Mouse (Mus musculus): ENCODE results near the gene Isl2. TPM values are rescaled to one million over a fixed set of nuclear protein-coding genes. Genes with fewer than 3 reads are reported as not detected.

Gene Isl2
- total RNA-seq, 2 experiments from 2014 or later = not detected

DNA sequence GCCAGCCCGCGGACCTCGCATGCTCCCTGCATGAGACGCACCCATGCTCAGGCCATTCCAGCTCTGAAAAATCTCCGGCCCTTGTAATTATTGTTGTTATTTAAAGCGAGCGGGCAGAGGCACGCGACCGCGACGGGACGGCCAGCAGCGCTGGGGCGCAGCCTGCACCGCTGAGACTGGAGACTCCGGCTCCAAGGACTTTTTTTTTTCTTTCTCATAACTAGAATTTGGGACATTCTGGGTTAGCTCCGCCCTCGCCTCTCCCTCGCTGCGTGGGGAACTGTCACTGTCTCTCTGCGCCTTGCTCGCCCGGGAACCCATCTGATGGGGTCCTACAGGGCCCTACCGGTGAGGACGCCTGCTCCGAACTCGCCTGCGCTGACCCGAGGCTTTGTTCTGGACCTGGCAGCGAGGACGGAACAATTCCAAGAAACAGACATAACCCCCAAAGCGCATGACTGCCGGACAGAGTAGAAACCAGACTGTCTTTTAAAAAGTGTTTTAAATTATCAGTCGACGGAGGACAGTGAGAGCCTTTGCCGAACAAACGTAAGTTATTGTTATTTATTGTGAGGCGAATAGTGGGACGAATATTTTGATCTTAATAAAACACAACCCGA lies 7.2 kb downstream of the Isl2 start:
- no peak for ATAC-seq (replicated peaks; ENCODE audit: poor library complexity, severe bottlenecking)

DNA sequence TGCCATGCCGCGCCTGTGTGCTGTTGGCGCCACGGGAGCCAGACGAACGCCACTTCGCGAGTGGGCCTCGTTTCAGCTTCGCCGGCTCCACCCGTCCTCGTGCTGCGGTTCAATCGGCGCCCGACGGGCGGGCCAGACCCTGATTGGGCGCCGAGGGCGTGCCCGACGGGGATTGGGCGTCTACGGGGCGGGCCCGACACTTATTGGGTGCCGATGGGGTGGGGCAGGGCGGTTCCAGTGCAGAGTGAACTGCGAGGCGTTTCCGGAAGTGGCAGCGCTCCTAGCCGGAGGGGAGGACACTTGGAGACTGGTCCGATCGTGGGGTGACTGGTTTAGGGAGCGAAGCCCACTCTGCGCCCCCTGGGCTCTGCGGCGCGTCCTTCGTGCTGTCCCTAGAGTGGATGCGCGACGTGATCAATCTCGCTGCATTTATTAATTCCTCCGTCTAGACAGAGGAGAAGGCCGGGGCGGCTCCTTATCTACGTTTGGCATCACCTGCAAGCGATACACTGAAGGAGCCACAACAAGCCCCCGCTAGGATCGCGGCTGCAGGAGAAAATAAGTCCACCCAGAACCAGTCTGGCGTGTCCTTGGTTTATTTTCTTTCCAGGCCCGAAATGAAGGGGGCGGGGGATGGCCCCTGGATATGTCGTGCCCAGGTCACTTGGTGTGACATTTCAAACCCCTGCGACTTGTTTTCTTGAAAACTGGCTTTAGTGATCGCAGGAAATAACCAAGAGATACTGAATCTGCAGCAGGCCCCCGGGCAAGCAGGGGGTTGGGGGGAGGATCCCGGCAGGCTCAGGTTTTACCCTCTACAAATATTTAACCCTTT lies 7.9 kb downstream of the Isl2 start:
- peak; percentile 51 for ATAC-seq (replicated peaks; ENCODE audit: poor library complexity, severe bottlenecking)

DNA sequence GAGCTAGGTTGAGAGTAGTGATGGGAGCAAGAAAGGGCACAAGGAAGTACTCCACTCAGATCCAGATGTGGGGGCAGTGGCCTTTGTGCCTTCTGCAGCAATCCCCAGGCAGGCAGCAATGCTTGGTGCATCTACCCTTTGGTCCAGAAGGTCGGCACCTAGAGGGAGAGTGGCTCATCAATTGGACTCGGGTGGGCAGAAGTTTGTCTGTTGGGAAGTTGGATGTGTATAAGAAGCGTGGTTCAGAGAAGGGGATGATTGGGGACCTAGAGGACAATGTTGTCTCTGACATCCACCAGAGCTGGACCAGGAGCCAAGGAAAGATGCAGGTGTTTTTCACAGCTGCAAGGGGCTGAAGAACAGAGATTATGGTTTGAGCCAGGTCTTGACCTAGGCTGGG lies 10.4 kb downstream of the Isl2 start:
- ATAC-seq (replicated peaks; ENCODE audit: poor library complexity, severe bottlenecking) = no peak

DNA sequence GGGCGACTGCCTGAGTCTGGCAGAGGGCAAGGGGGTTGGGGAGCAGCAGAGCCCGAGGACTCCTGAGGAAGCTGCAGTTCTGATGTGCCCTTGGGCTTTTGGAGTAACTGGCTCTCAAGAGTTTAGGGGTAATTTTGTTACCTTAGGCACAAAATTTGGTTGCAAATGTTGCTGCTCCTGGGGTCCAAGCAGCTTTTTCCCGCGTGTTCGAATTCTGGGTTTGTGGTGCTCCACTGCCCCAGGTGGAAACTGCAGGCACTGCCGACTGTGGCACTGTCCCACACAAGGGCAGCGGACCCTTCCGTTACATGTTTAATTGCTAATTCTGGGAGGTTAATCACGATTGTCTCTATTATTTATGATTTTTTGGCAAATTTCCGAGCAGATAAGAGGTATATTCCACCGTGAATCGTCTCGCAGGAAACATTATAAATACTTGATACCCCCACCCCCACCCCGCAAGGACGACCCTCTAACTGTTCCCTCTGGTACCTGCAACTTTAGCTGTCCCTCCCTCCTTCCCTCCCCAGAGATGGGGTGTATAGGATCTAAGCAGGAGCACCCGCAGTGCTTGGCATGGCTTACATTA lies 10.9 kb downstream of the Isl2 start:
- ATAC-seq (replicated peaks; ENCODE audit: poor library complexity, severe bottlenecking) = no peak

DNA sequence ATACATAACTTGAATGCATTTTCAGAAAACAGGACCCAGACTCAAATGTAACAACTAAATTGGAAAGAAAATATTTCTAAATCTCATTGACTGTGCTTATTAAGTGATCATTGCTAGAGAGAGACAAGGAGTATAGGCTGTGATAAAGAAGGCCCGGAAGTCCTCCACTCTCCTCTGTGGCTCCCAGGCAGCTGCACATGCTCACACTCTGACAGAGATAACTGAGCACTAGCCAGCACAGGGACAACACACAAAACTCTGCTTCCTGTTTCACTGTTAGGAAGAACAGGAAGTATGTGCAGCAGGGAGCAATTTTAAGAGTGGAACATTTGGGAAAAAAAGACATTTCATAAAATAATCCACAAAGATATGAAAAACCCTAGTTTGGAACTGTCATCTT lies 16.5 kb downstream of the Isl2 start:
- ATAC-seq (replicated peaks; ENCODE audit: poor library complexity, severe bottlenecking) = no peak

DNA sequence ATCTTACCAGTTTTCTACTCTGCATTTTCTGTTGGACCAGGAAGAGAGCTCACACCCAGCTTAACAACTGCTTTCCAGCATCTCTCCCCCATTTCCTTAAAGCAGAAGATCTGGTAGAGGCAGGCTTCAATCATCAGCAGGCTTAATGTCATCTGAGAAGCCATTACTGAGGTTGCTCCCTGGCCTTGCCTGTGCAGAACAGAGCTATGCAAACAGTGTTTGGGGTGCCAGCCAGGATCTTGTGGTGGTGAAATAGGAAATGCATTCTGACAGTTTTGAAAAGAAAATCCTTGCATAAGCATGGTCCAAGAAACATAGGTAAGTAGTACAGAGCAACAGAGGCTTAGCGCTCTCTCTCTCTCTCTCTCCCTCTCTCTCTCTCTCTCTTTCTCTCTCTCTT lies 22.5 kb downstream of the Isl2 start:
- ATAC-seq (replicated peaks; ENCODE audit: poor library complexity, severe bottlenecking) = no peak

DNA sequence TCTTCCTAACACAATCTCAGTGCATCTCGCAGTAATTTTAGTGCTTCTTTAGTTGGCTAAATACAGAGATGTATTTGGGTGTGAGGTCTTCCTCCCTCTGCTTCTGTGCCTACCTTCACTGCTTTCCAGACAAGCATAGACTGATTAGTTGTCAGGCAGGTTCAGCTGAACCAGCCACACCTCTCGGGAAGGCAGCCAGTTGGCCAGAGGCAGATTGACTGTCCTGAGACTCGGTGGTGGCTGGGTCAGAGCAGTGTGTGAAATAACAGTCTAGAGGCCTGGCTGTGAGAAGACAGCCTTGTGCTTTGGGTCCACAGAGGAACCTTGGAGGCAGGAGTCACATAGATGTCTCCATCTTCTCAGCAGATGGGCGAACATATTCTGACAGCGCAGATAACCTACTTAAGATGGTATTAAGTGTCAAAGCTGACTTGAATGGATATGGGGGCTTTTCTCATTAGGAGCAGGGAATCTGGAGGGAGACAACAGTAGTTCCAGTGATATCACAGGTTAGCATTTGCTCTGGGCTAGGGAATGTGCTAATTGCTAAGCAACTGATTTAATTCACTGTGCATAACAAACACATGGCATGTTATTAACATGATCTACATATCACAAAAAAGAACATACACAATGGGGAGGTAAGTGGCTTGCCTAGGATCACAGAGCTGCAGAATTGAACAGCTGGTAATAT lies 30.1 kb downstream of the Isl2 start:
- no peak for ATAC-seq (replicated peaks; ENCODE audit: poor library complexity, severe bottlenecking)

DNA sequence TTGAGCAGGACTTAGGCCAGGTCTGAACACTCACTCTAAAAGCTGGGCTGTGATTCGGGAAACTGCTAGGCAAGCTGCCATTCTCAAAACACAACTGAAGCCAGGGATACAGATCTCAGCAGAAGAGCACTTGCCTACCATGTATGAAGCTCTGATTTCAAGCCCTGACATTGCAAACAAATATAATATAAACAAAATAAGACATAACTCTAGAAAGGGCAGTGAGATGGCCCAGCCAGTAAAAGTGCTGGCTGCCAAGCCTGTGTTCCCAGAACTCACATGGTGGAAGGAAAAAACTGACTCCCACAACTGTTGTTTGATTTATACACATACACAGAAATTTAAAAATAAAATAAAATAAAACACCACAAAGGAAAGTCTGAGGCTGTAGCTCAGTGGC lies 32.6 kb downstream of the Isl2 start:
- no peak for ATAC-seq (replicated peaks; ENCODE audit: poor library complexity, severe bottlenecking)

DNA sequence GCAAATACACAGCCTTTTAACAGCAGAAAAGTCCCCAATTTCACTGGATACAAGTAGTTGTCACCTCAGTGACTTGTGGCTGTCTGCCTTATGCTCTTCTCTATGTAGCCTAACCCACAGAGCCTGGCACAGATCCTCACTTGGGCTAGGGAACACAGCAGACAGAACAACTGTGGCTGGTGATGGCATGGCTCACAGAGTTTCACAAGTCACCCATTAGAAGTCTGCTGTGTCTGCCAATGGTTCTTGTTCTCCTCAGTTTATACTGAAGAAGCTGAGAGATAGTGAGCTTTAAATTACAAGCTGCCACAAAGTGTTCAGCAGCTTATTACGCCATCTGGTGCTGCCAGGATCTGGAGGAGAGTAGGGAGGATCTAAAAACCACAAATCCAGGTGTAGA lies 38.1 kb downstream of the Isl2 start:
- ATAC-seq (replicated peaks; ENCODE audit: poor library complexity, severe bottlenecking) = no peak

DNA sequence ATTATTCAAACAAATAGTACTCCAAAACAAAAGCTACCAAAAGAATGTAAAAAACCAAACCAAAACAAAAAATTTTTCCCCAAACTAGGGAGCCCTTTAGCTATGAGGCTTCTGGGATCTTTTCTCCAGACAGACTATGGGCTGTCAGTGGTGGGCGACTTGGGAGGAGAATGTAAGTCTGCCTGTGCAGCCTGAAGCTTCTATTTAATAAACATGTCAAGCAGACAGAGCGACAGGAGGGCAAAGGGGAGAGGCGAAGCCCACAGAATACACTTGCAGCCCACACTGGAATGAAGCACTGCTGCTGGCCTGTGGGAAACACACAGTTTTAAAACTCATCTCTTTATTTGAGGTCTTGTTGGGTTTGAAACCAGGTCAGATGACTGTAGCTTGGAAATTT lies 42.9 kb downstream of the Isl2 start:
- ATAC-seq (replicated peaks; ENCODE audit: poor library complexity, severe bottlenecking) = no peak

DNA sequence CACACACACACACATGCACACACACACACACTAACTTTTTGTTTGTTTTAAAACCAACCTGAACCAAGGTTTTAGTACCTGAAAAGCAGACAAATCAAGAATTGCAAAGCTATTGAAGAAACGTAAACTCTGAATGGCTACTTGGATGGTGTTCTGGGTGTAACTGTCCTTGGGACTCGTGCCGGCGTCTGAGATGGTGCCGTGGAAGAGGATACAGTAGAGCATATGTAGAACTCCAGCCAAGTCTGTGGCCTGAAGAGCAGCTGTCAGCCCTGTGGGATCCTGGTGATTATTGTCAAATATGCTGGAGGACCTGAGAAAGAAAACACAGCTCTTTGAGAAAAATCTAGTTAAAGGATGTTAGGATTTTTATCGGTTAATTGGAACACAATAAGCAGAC lies 47.7 kb downstream of the Isl2 start:
- ATAC-seq (replicated peaks; ENCODE audit: poor library complexity, severe bottlenecking) = no peak

Other genes with a start within 250 kb of the Isl2 start
- 6.2 and 9.2 TPM in 2 replicates for gene Nrg4, start 211.8 kb upstream of the Isl2 start, total RNA-seq (2014; fragmentation: Nextera tagmentation)
- 6.2 TPM in 2 replicates for gene Nrg4, start 211.8 kb upstream of the Isl2 start, total RNA-seq (2017)
- not detected in 2 replicates for gene Tmem266, start 211.8 kb upstream of the Isl2 start, total RNA-seq (2014; fragmentation: Nextera tagmentation)
- not detected in 2 replicates for gene Tmem266, start 211.8 kb upstream of the Isl2 start, total RNA-seq (2017)
- gene Etfa, start 26.4 kb upstream of the Isl2 start, total RNA-seq (2014; fragmentation: Nextera tagmentation) = 79.9 and 109 TPM in 2 replicates
- gene Etfa, start 26.4 kb upstream of the Isl2 start, total RNA-seq (2017) = 67.4 and 84.7 TPM in 2 replicates

All from granulocyte monocyte progenitor cell, adult 5-6 weeks (primary cell).